Mouse (Mus musculus) liver, postnatal 0 days (tissue): ENCODE measurements around the gene Spon1. TPM values are rescaled to one million over a fixed set of nuclear protein-coding genes. Genes with fewer than 3 reads are reported as not detected.

Experiments
- ATAC-seq: fragments of 200-750 bp; cut with Nextera tagmentation; 2 replicates; pipeline ENCODE4 v1.8.0; 2017; ENCODE audit warnings: mild to moderate bottlenecking, moderate library complexity
- DNase-seq: peaks from one replicate; pipeline ENCODE4 v3.0.0-alpha.2; 2016
- H3K27ac ChIP-seq: fragments of 300-500 bp; sonication (generic); 2 replicates; pipeline ENCODE4 v1.5.1; 2014; ENCODE audit warnings: antibody characterized with exemption, moderate library complexity, mild to moderate bottlenecking, low read depth
- H3K27me3 ChIP-seq: fragments of 300-500 bp; sonication (generic); 2 replicates; pipeline ENCODE4 v1.6.1; 2014; ENCODE audit warnings: low read length, control low read depth, mixed read lengths; ENCODE audit not compliant: insufficient read depth
- H3K36me3 ChIP-seq: fragments of 300-500 bp; sonication (generic); replicated peaks from 2 replicates; pipeline ENCODE4 v1.6.1; 2014; ENCODE audit warnings: mild to moderate bottlenecking, control low read depth, low read length, moderate library complexity, mixed read lengths; ENCODE audit not compliant: insufficient read depth
- H3K4me1 ChIP-seq: fragments of 300-500 bp; sonication (generic); 2 replicates; pipeline ENCODE4 v1.6.1; 2014; ENCODE audit warnings: antibody characterized with exemption, mild to moderate bottlenecking, control low read depth; ENCODE audit not compliant: insufficient read depth
- H3K4me2 ChIP-seq: fragments of 300-500 bp; sonication (generic); 2 replicates; pipeline ENCODE4 v1.6.1; 2014; ENCODE audit warnings: low read depth, mild to moderate bottlenecking, low read length, moderate library complexity, mixed read lengths
- H3K4me3 ChIP-seq: fragments of 300-500 bp; sonication (generic); 2 replicates; pipeline ENCODE4 v1.5.1; 2014; ENCODE audit warnings: low read depth, low read length
- H3K9ac ChIP-seq: fragments of 300-500 bp; sonication (generic); replicated peaks from 2 replicates; pipeline ENCODE4 v1.6.1; 2014; ENCODE audit warnings: mild to moderate bottlenecking, moderate library complexity
- H3K9me3 ChIP-seq: fragments of 300-500 bp; sonication (generic); 2 replicates; pipeline ENCODE4 v1.6.1; 2016; ENCODE audit warnings: mild to moderate bottlenecking, control low read depth, low read length, mixed read lengths
- CTCF ChIP-seq: sonication (generic); IDR thresholded peaks from 2 replicates; pipeline ENCODE4 v1.5.1; 2016; ENCODE audit warnings: antibody characterized with exemption, low read depth
- EP300 ChIP-seq: IDR thresholded peaks from 2 replicates; pipeline ENCODE4 v1.6.1; 2016; ENCODE audit warnings: antibody characterized with exemption, low read depth, mild to moderate bottlenecking
- WGBS: fragments of 180-500 bp; shearing (Covaris S2); extraction: QIAGEN DNeasy Blood & Tissue Kit; methylation state at CpG from one replicate; pipeline ENCODE4 v1.1.7; 2014; ENCODE audit not compliant: insufficient replicate concordance; 5-methylcytosine and 5-hydroxymethylcytosine counted together
- polyA plus RNA-seq: library from polyadenylated mRNA; unstranded; fragments of >200 nt; fragmentation: Nextera tagmentation; extraction: Ambion mirVana; gene quantifications from 2 replicates; pipeline ENCODE4 v1.2.1, GENCODE M21; 2015

Spon1 gene
- polyA plus RNA-seq, 1 experiment from 2014 or later: 0.35 TPM

- DNase-seq: no peak
- H3K9me3 ChIP-seq: no peaks in the 10 kb centered on the region
These were observed 722 bp downstream of the Spon1 start for GRCm38 (mm10) chr7:113766498-113766941.

DNA sequence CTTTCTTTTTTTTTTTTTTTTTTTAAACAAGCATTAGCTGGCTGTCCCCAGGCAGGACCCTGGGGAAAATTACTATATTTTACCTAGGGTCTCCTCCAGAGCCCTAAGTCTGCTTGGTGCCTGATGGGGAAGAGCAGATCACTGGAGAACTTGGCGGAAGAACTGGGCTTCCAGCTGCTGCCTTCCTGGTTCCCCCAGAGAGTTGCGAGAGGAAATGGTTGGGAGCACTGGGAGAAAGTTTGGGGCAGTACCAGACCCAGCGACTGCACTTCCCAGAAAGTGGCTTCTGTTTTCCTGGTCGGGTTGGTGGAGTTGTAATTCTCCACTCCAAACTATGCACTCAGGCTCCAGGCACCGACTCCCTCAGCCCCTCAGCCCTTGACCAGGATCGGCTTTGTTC, 1.7 kb downstream of the Spon1 start:
- no peaks in the 10 kb centered on the region for H3K9me3 ChIP-seq
- WGBS: 30% methylated on average over 6 of the region's 6 CpGs
- no peak overlapping the region for H3K9ac ChIP-seq
- TF ChIP-seq CTCF (no peak), EP300 (no peak)
- H3K4me2 ChIP-seq: no peak overlapping the region
- H3K27me3 ChIP-seq: peaks cover 44% of the 10 kb centered on the region
- no peak overlapping the region for H3K27ac ChIP-seq
- no peak overlapping the region for H3K4me3 ChIP-seq
- no peaks in the 10 kb centered on the region for H3K36me3 ChIP-seq
- no peak for ATAC-seq
- DNase-seq: no peak
- no peaks in the 10 kb centered on the region; the same call in 1 of the 2 replicates for H3K4me1 ChIP-seq

More at GRCm38 (mm10) chr7:113766498-113766941, 722 bp downstream of the Spon1 start:
- H3K4me3 ChIP-seq: peak overlapping the region; percentile 29; the same call in 1 of the 2 replicates
- H3K4me2 ChIP-seq: peak overlapping the region; percentile 59
- H3K27me3 ChIP-seq: peaks cover 44% of the 10 kb centered on the region
- whole genome bisulfite sequencing: 2% methylated on average over 27 of the region's 27 CpGs
- TF ChIP-seq CTCF (no peak), EP300 (no peak)
- no peak overlapping the region for H3K27ac ChIP-seq
- ATAC-seq: no peak
- H3K9ac ChIP-seq: no peak overlapping the region
- H3K36me3 ChIP-seq: no peaks in the 10 kb centered on the region
- H3K4me1 ChIP-seq: no peaks in the 10 kb centered on the region; the same call in 1 of the 2 replicates

- H3K9ac ChIP-seq: no peak overlapping the region
- peaks cover 44% of the 10 kb centered on the region for H3K27me3 ChIP-seq
- ATAC-seq (no peak), DNase-seq (no peak)
- H3K9me3 ChIP-seq: no peaks in the 10 kb centered on the region
- H3K36me3 ChIP-seq: no peaks in the 10 kb centered on the region
- 65% methylated on average over 6 of the region's 6 CpGs for WGBS
- no peak overlapping the region for H3K4me3 ChIP-seq
- no peaks in the 10 kb centered on the region; the same call in 1 of the 2 replicates for H3K4me1 ChIP-seq
- TF ChIP-seq EP300 (no peak), CTCF (no peak)
- no peak overlapping the region for H3K4me2 ChIP-seq
- H3K27ac ChIP-seq: no peak overlapping the region
These were observed 2.6 kb downstream of the Spon1 start for GRCm38 (mm10) chr7:113768174-113768935.

DNA sequence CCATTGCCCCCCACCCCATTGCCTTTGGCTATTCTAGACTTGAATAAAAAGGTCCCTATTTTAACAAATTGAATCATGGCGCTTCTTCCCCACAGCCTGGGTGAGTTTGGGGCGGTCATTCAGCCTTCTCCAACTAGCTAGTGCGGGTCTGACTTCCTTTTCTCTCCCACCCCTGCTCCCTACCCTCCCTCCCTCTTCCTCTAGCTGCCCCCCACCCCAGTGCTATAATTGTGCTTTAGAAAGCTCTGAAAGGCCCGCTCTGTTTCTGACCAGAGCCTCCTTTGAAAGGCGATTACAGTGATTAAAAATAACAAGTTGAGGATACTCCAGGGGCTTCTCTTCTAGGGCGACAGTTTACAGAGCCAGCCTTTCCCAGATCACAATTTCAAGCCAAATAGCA, 3.5 kb downstream of the Spon1 start:
- 40% methylated on average over 6 of the region's 6 CpGs for WGBS
- ATAC-seq (no peak), DNase-seq (no peak)
- H3K27ac ChIP-seq: no peak overlapping the region
- peaks cover 44% of the 10 kb centered on the region for H3K27me3 ChIP-seq
- H3K9ac ChIP-seq: no peak overlapping the region
- TF ChIP-seq EP300: no peak
- TF ChIP-seq CTCF: no peak
- H3K4me1 ChIP-seq: no peaks in the 10 kb centered on the region; the same call in 1 of the 2 replicates
- no peaks in the 10 kb centered on the region for H3K9me3 ChIP-seq
- no peak overlapping the region for H3K4me2 ChIP-seq
- no peaks in the 10 kb centered on the region for H3K36me3 ChIP-seq
- H3K4me3 ChIP-seq: no peak overlapping the region

GRCm38 (mm10) chr7:113772135-113772534, 6.3 kb downstream of the Spon1 start:
- Histone ChIP-seq H3K4me2 (no peak overlapping the region), H3K9ac (no peak overlapping the region), H3K4me1 (no peaks in the 10 kb centered on the region), H3K27me3 (peaks cover 20% of the 10 kb centered on the region), H3K9me3 (no peaks in the 10 kb centered on the region), H3K4me3 (no peak overlapping the region), H3K36me3 (no peaks in the 10 kb centered on the region), H3K27ac (no peak overlapping the region)
- no peak for DNase-seq
- WGBS: 75% methylated on average over 2 of the region's 2 CpGs
- TF ChIP-seq CTCF (peak; percentile 34; the same call in 1 of the 2 replicates), EP300 (no peak)
- ATAC-seq: no peak

DNA sequence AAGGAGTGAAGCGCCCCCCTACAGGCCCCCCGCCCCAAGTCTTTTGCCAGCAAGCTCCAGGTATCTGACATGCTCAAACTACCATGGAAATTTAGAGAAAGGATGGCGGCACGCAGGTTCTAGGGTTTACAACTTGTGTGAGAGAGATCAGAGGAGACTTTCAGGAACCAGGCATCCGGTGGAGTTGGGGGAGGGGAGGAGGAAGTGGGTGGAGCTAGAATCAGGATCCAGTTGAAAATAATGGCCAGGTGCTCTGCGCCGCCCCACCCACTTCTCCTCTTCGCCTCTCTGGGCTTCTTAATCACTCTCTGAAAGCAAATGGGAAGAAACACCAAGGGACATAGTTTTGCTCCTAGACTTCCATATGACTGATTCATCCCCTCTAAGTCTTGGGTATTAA, 7.6 kb downstream of the Spon1 start:
- 35% methylated on average over 8 of the region's 8 CpGs for WGBS
- no peaks in the 10 kb centered on the region for H3K4me1 ChIP-seq
- TF ChIP-seq EP300 (no peak), CTCF (no peak)
- no peak overlapping the region for H3K4me3 ChIP-seq
- no peaks in the 10 kb centered on the region for H3K9me3 ChIP-seq
- DNase-seq (peak; percentile 38), ATAC-seq (no peak)
- no peak overlapping the region for H3K9ac ChIP-seq
- H3K36me3 ChIP-seq: no peaks in the 10 kb centered on the region
- H3K4me2 ChIP-seq: no peak overlapping the region
- H3K27me3 ChIP-seq: peaks cover 9% of the 10 kb centered on the region; the same call in 1 of the 2 replicates
- H3K27ac ChIP-seq: no peak overlapping the region
